Mouse (Mus musculus): ENCODE results near the gene Fcor. TPM values are rescaled to one million over a fixed set of nuclear protein-coding genes. Genes with fewer than 3 reads are reported as not detected.

The Fcor gene
- polyA plus RNA-seq, 1 experiment, result 23.0 TPM

- H3K4me1 ChIP-seq (ENCODE audit: control insufficient read depth, insufficient read depth, low read length), result no peaks in the 10 kb centered on the region
- H3K27ac ChIP-seq (ENCODE audit: insufficient read depth, low read length), result no peak overlapping the region
- H3K4me3 ChIP-seq (ENCODE audit: insufficient read depth, low read length), result no peak overlapping the region
- TF ChIP-seq CTCF (IDR thresholded peaks at IDR 0.05; ENCODE audit: extremely low read depth, insufficient read depth, low read length) (peak; percentile 38; the same call in 1 of the 2 replicates), POLR2A (IDR thresholded peaks at IDR 0.05; ENCODE audit: extremely low read depth, insufficient read depth, low read length) (no peak)
These were observed 44.1 kb downstream of the Fcor start for GRCm38 (mm10) chr8:3628014-3628413.

DNA sequence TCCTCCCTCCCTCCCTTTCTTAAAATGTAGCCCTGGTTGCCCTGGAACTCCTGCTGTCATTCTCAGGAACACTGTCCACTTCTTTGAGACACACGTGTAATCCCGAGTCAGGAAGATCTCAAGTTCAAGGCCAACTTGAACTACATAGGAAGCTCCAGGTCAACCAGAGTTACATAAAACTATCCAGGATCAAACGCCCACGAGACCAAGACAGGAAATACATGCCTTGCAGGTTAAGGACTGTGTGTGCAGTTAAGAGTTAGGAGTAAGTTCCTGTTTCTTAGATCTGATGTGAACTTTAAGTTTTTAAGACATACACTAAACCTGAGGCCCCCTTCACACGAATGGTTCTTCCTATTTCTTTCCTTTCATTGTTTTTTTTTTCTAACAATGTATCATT lies 45.2 kb downstream of the Fcor start:
- H3K4me1 ChIP-seq (ENCODE audit: control insufficient read depth, insufficient read depth, low read length), result peaks cover 2% of the 10 kb centered on the region; the same call in 1 of the 2 replicates
- no peak for TF ChIP-seq CTCF (IDR thresholded peaks at IDR 0.05; ENCODE audit: extremely low read depth, insufficient read depth, low read length)
- H3K4me3 ChIP-seq (ENCODE audit: insufficient read depth, low read length), result no peak overlapping the region
- H3K27ac ChIP-seq (ENCODE audit: insufficient read depth, low read length), result no peak overlapping the region

- TF ChIP-seq CTCF (IDR thresholded peaks at IDR 0.05; ENCODE audit: extremely low read depth, insufficient read depth, low read length) (no peak), POLR2A (IDR thresholded peaks at IDR 0.05; ENCODE audit: extremely low read depth, insufficient read depth, low read length) (no peak)
- Histone ChIP-seq H3K27ac (ENCODE audit: insufficient read depth, low read length) (no peak within 1 kb of the TSS), H3K4me3 (ENCODE audit: insufficient read depth, low read length) (no peak within 1 kb of the TSS), H3K4me1 (ENCODE audit: control insufficient read depth, insufficient read depth, low read length) (peaks cover 2% of the 10 kb centered on the region; the same call in 1 of the 2 replicates)
These were observed 46.7 kb downstream of the Fcor start, which contains the start of gene Pcp2 for GRCm38 (mm10) chr8:3625445-3625844. Pcp2 (minus strand) TSS chr8:3625545.

- Histone ChIP-seq H3K27ac (ENCODE audit: insufficient read depth, low read length) (no peak overlapping the region), H3K4me3 (ENCODE audit: insufficient read depth, low read length) (peak overlapping the region; percentile 67)
- TF ChIP-seq CTCF (IDR thresholded peaks at IDR 0.05; ENCODE audit: extremely low read depth, insufficient read depth, low read length), result no peak
- no peak for TF ChIP-seq POLR2A (IDR thresholded peaks at IDR 0.05; ENCODE audit: extremely low read depth, insufficient read depth, low read length)
These were observed 50.0 kb downstream of the Fcor start for GRCm38 (mm10) chr8:3622119-3622518.

GRCm38 (mm10) chr8:3621199-3621970 lies 50.8 kb downstream of the Fcor start, which contains the start of the genes Xab2 and Pet100:
Xab2 (minus strand) TSS chr8:3621316.
Pet100 (plus strand) TSS chr8:3621548.
- Histone ChIP-seq H3K4me1 (ENCODE audit: control insufficient read depth, insufficient read depth, low read length) (peaks cover 2% of the 10 kb centered on the region; the same call in 1 of the 2 replicates), H3K4me3 (ENCODE audit: insufficient read depth, low read length) (peak within 1 kb of the TSS; percentile 67), H3K27ac (ENCODE audit: insufficient read depth, low read length) (no peak within 1 kb of the TSS)
- TF ChIP-seq CTCF (IDR thresholded peaks at IDR 0.05; ENCODE audit: extremely low read depth, insufficient read depth, low read length), result no peak
- TF ChIP-seq POLR2A (IDR thresholded peaks at IDR 0.05; ENCODE audit: extremely low read depth, insufficient read depth, low read length), result peak; percentile 72

More at GRCm38 (mm10) chr8:3622119-3622518, 50.0 kb downstream of the Fcor start:
- H3K4me1 ChIP-seq (ENCODE audit: control insufficient read depth, insufficient read depth, low read length), result peaks cover 2% of the 10 kb centered on the region; the same call in 1 of the 2 replicates

Other genes with a start within 250 kb of the Fcor start
- 0.89 and 1.5 TPM in 2 replicates for gene Pex11g, start 204.7 kb downstream of the Fcor start, polyA plus RNA-seq (2012; rRNA removed)
- 0.21 and 0.30 TPM in 2 replicates for gene Tex45, start 201.5 kb downstream of the Fcor start, polyA plus RNA-seq (2012; rRNA removed)
- 52.5 and 55.0 TPM in 2 replicates for gene Zfp358, start 179.2 kb downstream of the Fcor start, polyA plus RNA-seq (2012; rRNA removed)
- 235 and 262 TPM in 2 replicates for gene Mcoln1, start 171.9 kb downstream of the Fcor start, polyA plus RNA-seq (2012; rRNA removed)
- 67.6 and 73.7 TPM in 2 replicates for gene Pnpla6, start 157.0 kb downstream of the Fcor start, polyA plus RNA-seq (2012; rRNA removed)
- 0.13 and 0.23 TPM in 2 replicates for gene C330021F23Rik, start 104.4 kb downstream of the Fcor start, polyA plus RNA-seq (2012; rRNA removed)
- 30.2 and 32.4 TPM in 2 replicates for gene Camsap3, start 85.1 kb downstream of the Fcor start, polyA plus RNA-seq (2012; rRNA removed)
- 52.9 and 53.1 TPM in 2 replicates for gene Xab2, start 51.0 kb downstream of the Fcor start, polyA plus RNA-seq (2012; rRNA removed)
- 67.1 and 72.7 TPM in 2 replicates for gene Pet100, start 50.8 kb downstream of the Fcor start, polyA plus RNA-seq (2012; rRNA removed)
- gene Pcp2, start 46.8 kb downstream of the Fcor start, polyA plus RNA-seq (2012; rRNA removed), result 5.9 TPM in 1 of 2 replicates, not detected in the other
- gene Stxbp2, start 41.4 kb downstream of the Fcor start, polyA plus RNA-seq (2012; rRNA removed), result 274 and 285 TPM in 2 replicates
- gene Retn, start 16.6 kb downstream of the Fcor start, polyA plus RNA-seq (2012; rRNA removed), result 1.7 and 2.2 TPM in 2 replicates
- gene Mcemp1, start 6.6 kb downstream of the Fcor start, polyA plus RNA-seq (2012; rRNA removed), result 0.19 and 0.26 TPM in 2 replicates
- gene Trappc5, start 3.9 kb upstream of the Fcor start, polyA plus RNA-seq (2012; rRNA removed), result 32.7 and 33.4 TPM in 2 replicates
- gene Fcer2a, start 21.8 kb upstream of the Fcor start, polyA plus RNA-seq (2012; rRNA removed), result 0.08 and 0.23 TPM in 2 replicates
- gene Clec4g, start 48.3 kb upstream of the Fcor start, polyA plus RNA-seq (2012; rRNA removed), result 0.13 and 0.15 TPM in 2 replicates
- 0.17 and 0.32 TPM in 2 replicates for gene Cd209a, start 76.6 kb upstream of the Fcor start, polyA plus RNA-seq (2012; rRNA removed)
- gene Cd209e, start 181.9 kb upstream of the Fcor start, polyA plus RNA-seq (2012; rRNA removed), result not detected in 2 replicates
- gene Cd209d, start 206.2 kb upstream of the Fcor start, polyA plus RNA-seq (2012; rRNA removed), result not detected in 2 replicates